Mouse (Mus musculus): ENCODE measurements around the gene Tet2.

DNA sequence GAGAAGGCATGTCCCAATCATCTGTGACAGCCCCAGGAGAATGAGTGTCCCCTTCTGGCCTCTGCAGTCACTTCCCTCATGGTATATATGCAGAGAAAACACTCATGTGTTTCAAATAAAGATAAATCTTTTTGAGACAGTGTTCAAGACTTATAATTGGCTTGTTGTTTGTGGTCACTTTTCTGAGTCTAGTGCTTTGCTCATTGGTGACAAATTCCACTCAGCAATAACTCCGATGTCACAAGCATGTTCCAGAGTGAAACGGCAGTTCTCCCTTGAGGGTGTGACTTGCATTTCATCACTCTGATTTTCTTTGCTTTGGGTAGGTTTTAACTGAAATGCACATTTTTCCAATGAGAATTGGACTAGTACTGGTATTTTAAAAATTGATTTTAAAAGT, 40.1 kb upstream of the Tet2 start:
- TF ChIP-seq CTCF (IDR thresholded peaks at IDR 0.05) (no peak), EP300 (IDR thresholded peaks at IDR 0.05) (no peak)

Measured in lung, postnatal 0 days (tissue).